Mouse (Mus musculus) cerebellum, adult 11-12 months (tissue): ENCODE data around the gene Rbm43.

ENCODE experiments used
- DNase-seq: peaks from one replicate; pipeline ENCODE4 v3.0.0; 2022

The Rbm43 gene

DNA sequence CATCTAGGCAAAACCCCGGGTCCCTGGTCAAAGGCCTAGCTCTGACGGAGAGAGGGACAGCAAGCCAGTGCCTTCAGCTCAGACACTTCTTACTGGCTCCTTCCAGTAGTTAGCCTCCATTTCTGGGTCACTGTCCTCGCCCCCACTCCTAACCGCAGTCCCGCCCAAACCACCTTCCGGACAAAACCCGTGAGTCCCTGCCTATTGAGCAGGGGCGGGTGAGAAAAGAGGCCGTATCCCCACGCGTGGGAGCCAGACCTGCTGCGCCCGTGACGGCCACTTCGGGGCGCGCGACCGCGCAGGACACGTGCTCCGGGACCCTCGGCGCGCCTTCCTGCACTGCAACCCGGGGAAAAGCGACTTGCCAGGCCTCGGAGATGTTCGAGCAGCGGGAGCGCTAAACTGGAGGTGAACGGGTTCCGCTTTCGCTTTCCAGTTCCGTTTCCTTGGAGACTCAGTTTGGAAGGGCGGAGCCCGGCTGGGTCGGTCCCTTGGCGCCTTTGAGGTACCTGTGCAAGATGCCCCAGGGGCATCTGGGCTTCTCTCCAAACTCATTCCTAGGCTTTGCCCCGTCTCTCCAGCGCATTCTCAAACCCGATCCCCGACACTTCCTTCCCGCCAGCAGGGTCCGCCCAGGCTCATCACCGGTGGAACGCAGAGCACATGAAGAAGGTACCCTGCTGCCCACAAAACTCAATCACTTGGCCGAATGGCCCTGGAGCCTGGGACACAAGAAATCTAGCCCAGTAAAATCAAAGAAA, at the start of gene Rbm43:
Gene Rbm43 (minus strand): TSS at position 590 of the 761 bp plus-strand sequence.
- DNase-seq, result peak; percentile 81

DNA sequence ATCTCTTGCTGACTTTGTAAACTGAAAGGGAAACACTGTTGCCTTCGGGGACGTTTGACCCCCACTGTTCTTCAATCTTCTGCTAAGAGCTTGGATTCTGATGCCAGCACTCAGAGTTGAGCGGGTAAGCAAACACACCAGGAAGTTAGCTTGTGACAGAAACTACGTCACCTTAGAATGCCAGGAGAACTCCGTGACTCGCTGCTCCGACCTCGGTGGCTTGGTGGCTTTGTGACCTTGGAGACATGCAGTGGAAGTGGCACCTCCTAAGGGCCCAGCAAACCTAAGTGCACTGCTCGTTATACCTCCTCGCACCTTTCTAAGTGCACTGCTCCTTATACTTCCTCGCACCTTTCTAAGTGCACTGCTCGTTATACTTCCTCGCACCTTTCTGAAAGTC, 47.3 kb upstream of the Rbm43 start:
- no peak for DNase-seq

DNA sequence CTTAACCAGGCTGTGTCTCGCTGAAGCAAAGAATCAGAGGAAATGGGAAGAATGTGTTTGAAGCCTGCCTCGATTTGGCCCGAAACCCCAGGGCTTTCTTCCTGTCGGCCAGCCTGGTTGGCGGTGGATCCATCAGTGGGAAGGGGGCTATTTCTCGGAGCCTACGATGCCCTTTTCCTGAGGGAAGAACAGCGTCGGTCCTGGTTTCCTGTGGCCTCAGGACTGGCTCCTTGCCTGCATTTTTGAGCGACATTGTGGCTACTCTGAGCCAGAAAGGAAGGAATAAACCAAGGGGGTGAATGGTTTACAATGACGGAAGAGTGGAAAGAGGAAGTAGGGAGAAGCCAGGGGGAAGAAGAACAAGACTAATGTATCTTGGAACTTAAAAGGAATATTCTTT, 46.7 kb upstream of the Rbm43 start:
- DNase-seq, result no peak

DNA sequence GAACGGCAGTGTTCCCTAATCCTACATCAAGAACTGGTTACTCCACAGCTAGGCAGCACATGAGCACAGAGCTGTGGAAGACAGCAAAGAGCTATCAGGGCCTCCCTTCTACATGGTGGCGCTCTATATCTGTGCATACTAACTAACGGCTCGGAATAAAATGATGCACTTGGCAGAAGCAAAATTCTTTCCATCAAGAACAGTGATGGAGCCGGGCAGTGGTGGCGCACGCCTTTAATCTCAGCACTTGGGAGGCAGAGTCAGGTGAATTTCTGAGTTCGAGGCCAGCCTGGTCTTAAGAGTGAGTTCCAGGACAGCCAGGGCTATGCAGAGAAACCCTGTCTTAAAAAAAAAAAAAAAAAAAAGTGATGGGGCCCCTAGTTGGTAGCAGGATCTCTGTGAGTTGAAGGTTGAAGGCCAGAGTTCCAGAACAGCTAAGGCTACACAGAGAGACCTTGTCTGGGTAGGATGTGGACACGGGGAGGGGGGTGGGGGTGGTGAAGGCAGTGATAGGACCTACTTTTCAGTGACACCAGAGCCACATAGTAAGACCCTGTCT, 38.5 kb upstream of the Rbm43 start, which contains the start of gene Nmi:
Gene Nmi (minus strand): TSS at position 85 of the 559 bp plus-strand sequence.
- DNase-seq, result no peak

DNA sequence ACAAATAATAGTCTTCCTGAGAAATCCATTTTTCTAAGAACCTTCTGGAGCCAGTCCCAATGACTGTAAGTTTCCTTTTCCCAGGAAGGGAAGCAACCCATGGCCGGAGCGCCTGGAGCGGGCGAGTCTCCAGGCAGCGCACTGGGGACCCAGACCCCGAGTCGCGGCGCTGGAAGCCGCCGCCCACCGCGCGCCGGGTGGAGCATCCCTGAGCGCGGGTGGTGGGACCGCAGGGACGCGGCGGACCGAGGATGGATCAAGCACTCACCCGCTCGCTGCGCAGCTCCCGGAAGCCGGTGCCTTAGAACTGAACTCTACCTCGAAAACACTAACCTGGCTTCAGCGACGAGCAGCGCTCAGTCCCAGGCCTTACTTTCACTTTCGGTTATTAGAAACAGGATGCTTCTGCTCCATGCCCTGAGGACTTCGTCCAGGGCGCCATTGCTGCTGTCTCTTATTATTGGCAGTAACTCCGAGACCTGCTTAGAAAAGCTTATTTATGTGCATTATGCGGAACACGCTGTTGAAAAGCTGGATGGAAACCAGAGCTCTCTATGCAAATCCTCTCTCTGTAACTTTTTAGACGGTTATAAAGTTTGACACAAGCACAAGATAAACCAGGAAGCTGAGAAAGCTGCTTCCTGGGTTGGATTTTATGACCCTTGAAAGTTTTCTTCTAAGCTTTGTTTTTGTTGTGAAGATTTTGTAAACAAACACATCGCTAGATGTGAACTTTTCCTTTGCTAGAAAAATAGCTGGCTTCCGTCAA, 37.9 kb upstream of the Rbm43 start:
- DNase-seq, result peak; percentile 32

DNA sequence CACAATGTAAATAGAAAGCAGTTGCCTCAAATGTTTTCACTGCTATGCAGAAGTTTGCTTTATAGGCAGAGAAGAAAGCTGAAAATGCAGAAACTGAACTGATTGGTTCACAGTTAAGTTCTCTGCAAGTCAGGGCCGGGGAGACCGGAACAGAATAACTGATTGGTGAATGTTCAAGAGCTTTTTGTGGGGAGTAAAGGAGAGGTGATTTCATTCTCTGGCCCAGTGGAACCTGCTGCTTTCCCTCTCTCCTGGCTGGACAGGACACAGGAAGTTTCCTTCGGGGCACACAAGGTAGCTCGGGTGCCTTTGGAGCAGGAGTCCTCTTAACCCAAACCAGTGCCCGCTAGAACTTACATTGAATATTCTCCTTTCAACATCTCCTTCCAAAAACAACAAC, 37.2 kb upstream of the Rbm43 start:
- DNase-seq, result no peak

DNA sequence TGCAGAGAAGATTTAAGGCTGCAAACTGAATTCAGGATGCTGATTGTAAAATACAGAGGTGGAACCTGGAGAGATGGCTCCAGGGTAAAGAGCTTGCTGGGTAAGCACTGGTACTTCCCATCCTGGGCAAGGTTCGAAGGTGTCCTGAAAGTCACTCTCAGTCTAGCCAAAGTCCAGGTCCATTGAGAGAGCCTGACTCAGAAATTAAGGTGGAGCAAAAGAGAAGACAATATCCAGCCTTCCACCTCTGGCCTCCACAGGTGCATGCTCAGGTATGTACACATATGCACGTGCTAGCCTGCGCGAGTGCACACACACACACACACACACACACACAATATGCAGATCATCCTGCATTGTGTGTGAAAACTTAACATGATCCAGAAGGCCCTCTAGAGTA, 35.9 kb upstream of the Rbm43 start:
- no peak for DNase-seq

DNA sequence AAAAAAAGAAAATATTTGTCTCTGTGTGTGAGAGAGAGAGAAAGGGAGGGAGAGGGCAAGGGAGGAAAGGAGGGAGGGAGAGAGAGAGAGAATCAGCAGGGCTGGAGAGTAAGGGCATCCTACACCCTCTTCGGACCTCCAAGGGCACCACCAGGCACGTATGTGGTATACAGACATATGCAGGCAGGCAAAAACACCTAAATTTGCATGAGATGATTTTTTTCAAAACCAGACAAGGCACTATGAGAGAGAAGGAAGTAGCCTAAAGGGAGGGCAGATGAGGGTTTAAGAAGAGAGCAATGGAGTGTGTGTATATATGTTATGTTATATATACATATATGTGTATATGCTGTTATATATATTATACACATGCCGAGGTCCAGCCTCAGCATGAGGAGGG, 32.3 kb upstream of the Rbm43 start:
- no peak for DNase-seq

DNA sequence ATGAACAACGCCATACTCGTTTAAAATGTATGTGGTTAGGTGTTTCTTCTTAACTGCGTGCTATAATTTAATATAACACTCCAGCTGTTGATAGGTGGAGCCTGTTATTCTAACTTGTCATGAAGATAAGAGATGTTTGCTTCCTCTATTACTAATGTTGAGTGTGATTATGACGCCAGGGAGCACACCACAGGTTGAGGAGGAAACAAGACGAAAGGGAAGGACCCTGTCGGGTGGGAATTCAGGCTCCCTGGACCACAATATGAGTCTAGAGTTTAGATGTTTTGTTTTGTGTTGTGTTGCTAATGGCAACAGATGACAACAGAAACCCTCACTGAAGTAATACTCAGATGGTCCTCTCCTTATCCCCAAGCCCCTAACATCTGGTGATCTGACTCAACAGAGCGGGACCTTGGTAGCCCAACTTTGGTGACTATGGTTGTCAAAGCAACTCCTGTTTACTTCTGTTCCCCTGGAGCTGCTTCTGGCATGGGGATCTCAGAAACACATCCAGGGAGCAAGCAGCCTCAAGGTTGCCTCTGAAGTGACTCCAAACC, 18.8 kb upstream of the Rbm43 start:
- no peak for DNase-seq

DNA sequence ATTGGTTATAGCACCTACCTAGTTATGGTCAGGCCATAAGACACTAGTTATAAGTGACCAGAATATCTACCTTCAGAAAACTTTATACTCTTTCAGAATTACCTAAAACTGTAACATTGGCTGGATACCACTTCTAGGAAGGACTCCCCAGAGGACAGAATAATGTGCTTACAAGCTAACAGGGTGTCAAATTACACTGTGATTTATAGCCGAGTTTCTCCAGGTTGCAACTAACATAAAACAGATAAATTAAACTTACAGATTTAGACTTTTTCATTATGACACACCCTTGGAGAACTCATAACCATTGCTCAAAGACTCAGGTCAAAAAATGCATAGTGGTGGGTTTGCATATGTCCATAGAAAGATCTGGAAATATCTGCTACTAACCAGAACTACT, 15.9 kb upstream of the Rbm43 start:
- DNase-seq, result no peak

DNA sequence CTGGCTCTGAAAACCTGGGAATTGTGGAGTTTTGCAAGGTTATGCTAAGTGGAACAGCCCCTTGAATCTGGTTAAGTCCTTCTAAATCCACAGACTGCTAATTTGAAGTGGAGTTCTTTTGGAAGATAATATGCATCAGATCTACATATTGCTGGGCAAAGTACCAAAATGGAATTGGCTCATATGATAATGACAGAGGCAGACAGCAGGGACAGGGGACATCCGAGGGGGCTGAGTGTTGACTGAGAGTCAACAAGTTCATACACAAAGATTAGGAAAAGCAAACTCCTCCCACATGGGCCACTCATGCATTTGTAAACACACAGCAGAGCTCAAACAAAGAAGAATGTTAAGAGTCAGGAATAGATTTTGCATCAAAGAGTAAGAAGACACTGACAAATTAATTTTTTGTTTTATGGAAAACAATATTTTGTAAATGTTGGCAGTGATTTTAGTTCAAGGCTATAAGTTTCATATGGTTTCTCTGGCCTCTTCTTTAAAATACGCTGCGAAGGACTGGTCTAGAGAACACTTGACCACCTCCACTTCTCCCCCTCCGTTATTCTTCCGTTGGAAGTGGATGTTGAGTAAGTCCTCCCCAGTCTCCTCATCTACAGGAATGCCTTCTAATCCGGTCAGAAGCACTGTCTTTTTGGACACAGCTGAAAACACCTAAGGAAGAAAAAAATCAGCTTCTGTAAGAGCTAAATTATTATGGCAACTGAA, 13.3 kb upstream of the Rbm43 start:
- DNase-seq, result no peak

DNA sequence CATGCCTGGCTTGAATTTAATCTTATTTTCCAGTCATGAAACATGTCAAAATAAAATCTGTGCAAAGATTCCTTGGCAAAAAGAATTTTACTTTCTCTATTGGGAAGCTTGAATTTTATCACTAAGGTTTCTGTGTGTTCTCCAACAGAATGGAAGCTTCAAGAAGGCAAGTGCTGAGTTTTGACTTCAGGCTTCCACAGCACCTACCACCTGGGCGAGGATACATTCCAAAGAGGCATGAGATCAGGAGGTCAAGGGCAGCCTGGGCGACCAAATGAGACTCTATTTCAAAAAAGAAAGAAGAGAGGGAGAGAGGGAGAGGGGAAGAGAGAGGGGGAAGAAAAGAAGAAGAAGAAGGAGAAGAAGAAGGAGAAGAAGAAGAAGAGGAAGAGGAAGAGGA, 10.8 kb upstream of the Rbm43 start:
- no peak for DNase-seq

DNA sequence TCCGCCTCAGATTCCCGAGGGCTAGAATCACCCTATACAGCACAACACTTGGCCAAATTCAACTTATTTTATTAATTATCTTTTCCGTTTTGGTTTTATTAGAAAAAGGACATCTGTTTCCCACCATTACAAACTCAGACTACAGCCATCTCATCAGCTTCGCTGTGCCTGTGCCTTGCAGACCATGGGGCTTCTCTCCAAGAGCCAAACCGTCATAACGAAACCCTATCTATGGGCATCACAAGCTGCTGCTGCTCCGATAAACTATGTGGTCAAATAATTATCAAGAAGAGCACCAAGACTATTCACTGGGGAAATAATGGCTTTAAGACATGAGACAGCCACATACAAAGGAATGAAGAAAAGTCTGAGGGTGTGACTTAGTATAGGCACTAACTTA, 6.9 kb upstream of the Rbm43 start:
- DNase-seq, result no peak

DNA sequence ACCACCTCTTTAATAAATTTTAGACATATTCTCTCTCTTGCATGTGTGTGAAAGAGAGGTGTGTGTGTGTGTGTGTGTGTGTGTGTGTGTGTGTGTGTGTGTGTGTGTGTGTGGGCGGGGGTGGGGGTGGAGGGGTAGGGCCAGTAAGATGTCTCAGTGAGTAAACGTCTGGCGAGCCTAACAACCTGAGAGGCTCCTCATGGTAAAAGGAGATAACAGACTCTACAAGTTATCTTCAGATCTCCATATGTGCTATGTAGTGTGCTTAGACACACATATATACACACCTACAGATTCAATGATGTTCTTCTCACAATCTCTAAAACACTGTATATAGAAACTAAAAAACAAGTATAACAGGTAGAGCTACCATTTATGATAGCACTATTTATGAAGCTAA, 3.8 kb upstream of the Rbm43 start:
- DNase-seq, result no peak

DNA sequence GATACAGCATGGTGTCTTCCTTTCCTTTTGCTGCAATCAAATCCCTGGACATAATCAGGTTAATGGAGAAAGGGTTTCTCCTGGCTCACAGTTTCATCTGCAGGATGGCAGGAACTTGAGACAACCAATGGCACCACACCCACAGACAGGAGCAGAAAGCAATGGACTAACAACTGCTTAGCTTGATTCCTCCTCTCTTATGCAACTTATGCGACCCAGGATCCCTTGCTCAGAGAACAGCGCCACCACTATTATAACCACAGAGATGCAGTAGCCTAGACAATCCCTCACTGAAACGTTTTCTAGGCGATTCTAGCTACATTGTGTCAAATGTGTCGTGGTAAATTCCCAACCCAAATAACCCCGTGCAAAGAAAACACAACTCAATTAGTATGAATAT, 2.0 kb upstream of the Rbm43 start:
- no peak for DNase-seq

DNA sequence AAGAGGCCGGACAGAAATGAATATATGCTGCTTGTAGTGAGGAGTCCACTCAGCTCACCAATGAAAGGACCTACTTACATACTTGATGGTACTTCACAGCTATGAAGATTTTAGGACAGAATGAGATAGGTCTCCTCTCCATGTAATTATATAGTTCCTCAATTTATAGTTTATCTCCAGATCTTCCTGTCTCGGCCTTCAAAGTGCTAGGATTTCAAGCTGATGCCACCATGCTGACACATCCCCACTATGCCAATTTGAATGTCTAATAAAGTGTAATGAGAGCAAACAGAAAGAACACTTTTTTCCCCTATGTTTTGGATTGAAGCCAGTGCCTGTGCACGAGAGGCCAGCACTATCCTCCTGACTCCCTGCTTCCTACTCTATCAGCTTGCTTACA, 1.6 kb upstream of the Rbm43 start:
- no peak for DNase-seq

DNA sequence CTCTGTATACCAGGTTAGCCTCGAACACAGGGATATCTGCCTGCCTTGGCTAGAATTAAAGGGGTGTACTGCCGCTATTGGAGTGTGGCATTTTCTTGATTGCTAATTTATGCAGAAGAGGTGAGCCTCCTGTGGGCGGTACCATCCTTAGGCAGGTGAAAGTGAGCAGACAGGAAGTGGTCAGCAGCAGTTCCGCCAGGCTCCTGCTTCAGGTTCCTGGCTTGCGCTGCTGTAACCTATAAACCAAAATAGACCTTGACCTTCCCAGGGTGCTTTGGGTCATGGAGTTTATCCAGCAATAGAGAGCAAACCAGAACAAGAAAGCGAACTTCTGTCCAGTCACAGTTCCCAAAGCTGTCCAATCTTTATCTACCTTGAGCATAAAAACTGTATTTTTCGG, 958 bp upstream of the Rbm43 start:
- DNase-seq, result no peak

DNA sequence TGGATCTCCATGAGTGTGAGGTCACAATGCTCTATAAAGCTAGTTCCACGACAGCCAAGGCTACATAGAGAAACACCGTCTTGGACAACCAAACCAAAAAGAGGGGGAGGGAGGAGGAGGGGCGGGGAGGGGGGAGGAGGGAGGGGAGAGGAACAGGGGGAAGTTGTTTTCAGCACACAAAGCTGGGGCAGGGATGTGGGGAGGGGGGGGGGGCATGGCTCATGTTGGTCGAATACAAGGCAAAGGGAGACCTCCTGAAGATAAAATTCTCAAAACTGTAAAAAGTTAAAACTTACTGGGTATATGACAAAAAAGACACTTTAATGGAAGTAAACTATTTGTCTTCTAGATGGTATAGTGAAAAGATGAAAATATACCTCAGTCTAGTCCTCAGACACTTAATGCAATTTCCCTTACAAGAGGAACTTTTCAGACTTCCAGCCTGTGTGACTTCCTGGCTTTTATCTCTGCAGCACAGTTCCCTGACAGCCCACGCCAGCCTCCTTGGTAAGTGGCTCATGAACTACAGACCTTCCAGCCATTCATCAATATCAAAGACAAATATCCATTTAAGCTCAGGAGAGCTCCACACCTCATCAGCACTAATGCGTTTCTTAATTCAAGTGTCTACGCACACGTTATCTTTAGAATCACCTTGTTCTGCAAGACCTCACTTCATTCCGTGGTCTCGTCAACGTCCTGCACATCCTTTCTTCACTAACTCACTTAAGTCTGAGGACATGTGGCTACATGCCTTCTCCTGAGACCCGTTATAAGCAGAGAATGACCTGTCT, 1.4 kb downstream of the Rbm43 start:
- no peak for DNase-seq

DNA sequence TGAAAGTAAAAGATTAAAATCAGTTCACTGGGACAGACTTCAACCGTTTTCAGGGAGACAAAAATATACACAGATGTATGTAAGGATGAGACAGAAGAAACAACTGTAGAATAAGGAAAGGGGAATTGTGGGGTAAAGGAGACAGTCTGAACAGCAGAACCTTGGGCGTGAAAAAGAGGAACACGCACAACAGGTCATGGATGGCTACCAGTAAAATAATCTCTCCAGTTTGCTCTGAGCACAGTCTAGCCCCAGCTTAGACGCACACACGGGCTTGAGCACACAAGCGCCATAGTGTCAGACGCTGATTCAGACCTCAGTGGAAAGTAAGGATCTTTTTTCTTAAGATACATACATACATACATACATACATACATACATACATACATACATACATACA, 3.7 kb downstream of the Rbm43 start:
- DNase-seq, result no peak

DNA sequence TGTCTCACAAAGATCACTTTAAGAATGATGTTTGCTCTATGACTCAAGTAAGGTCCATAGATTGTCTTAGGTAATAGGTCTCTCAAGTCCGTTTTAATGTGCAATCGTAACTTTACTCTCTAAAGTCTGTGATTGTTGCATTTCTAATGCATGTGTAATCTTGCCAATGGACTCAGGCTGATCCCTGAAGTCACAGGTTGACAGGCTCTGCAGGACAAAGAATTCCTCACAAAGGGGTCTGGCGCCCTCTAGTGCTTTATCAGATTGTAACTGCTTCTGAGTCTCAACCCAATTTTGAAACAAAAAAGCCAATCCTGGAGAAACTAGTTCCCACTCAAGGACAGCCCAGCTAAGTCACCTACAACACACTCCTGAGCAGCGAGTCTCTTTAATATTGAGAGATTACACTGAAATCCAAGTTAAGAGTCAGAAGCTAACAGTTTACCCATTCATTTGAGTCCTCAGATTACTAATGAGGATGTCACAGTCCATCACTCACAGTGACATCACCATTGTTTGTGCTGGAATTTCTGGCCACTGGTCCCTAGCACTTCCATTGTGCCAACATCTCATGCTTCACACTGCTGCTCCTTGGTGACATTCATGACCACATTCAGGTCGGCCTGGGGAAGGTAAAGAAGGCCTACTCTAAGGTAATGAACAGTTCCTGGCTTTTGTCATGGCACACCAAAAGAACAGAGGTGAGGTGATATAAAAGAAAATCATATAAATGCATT, 19.9 kb downstream of the Rbm43 start:
- peak; percentile 47 for DNase-seq

DNA sequence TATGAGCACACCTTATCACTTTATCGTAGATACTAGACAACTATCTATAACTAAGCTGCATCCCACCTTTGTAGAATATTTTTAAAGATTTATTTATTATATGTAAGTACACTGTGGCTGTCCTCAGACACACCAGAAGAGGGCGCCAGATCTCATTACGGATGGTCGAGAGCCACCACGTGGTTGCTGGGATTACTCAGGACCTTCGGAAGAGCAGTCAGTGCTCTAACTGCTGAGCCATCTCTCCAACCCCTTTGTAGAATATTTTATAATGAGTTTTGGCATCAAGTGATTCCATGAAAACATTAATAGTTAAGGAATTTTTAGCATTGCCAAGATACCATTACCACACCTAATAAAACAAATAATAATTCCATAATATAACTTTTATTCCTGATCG, 20.4 kb downstream of the Rbm43 start:
- DNase-seq, result no peak

DNA sequence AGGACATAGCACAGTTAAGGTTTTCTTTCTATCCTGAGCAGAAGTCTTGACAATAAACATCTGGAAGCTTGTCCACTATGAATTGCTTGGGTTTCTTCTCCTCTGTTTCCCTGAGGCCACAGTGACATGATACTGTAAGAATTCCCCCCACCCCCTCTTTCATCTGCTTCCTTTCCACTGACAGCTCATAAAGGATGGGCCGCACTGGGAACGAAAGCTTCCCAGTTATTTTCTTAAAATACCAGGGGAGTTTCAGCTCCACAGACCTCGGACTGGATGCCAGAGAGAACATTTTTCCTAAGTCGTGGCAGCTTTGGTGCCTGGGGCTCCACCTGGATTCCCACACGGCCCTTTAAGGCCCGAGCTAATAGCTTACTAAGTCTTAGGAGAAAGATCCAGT, 22.2 kb downstream of the Rbm43 start:
- no peak for DNase-seq
